Mouse (Mus musculus): Measurements from ENCODE around the gene Rsrc2. TPM values are rescaled to one million over a fixed set of nuclear protein-coding genes. Genes with fewer than 3 reads are reported as not detected.

Gene Rsrc2
- polyA plus RNA-seq, 1 experiment = 245 TPM

DNA sequence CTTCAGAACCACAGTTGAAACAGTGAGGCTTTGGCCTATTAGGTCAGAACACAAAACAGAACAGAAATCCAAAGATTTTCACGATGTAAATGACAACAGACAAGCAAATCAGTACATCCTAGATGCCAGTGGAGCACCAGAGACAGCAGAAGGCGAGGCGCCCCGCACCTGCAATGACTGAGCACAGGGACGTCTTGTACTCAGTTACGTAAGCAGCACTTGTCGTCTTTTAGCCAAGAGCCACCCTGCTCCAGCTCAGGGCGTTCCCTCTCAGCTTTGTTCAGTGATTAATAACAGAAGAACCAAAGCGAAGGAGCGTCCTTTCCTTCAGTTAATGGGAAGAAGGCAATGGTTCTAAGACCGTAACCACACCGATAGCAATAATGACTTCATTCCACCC is 40.6 kb downstream of the Rsrc2 start:
- Histone ChIP-seq H3K4me3 (ENCODE audit: insufficient read depth, low read depth, low read length) (no peak overlapping the region), H3K27ac (ENCODE audit: insufficient read depth, low read depth, low read length) (no peak overlapping the region), H3K4me1 (ENCODE audit: control insufficient read depth, insufficient read depth, low read length) (no peaks in the 10 kb centered on the region)
- TF ChIP-seq POLR2A (IDR thresholded peaks at IDR 0.05; ENCODE audit: insufficient read depth, low read depth, low read length) (no peak), CTCF (IDR thresholded peaks at IDR 0.05; ENCODE audit: insufficient read depth, low read depth, low read length) (no peak)
- 89% methylated on average over 12 of the region's 12 CpGs for WGBS

DNA sequence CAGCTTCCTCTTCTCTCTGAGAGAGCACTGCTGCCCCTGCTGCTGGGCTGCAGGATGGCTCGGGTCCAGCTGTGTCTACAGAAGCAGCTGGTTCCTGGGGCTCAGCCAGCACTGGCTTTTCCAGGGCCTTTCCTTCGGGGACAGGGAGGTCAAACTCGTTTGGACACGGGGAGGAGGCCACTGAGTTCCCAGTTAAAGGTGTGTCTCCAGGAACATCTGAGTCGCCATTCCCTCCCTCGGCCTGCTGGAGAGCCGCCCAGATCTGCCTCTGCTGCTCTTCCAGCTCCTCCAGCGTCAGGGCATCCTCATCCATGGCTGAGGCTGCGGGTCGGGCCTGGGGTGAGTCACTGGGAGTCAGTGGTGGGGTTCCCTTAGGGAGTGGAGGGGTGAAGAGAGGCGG is 48.6 kb downstream of the Rsrc2 start:
- peak; percentile 35; the same call in 1 of the 2 replicates for TF ChIP-seq CTCF (IDR thresholded peaks at IDR 0.05; ENCODE audit: insufficient read depth, low read depth, low read length)
- no peak for TF ChIP-seq POLR2A (IDR thresholded peaks at IDR 0.05; ENCODE audit: insufficient read depth, low read depth, low read length)
- 22% methylated on average over 11 of the region's 11 CpGs for WGBS
- H3K4me1 ChIP-seq (ENCODE audit: control insufficient read depth, insufficient read depth, low read length) = peaks cover 7% of the 10 kb centered on the region
- no peak overlapping the region for H3K4me3 ChIP-seq (ENCODE audit: insufficient read depth, low read depth, low read length)
- H3K27ac ChIP-seq (ENCODE audit: insufficient read depth, low read depth, low read length) = 0 out of 2 replicates have a peak overlapping the region, but pooled peaks have one; percentile 18

DNA sequence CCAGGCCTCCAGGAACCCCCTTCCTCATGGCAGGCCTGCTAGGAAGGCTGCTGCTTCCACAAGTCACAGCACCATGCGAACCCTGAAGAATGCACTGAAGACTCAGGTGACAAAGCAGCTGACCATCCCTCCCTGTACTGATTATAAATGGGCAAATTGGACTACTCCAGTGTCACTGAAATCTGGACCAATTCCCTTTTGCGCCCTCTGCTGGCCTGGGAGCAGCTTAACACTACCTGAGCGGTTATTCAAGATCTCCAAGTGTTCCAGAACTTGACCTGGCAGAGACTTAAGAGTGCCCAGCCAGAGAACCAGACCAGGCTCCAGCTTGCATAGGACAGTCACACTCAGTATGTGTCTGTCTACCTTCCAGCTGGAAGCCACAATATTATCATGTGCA is 50.0 kb downstream of the Rsrc2 start:
- TF ChIP-seq POLR2A (IDR thresholded peaks at IDR 0.05; ENCODE audit: insufficient read depth, low read depth, low read length) (no peak), CTCF (IDR thresholded peaks at IDR 0.05; ENCODE audit: insufficient read depth, low read depth, low read length) (peak; percentile 40; the same call in 1 of the 2 replicates)
- no peak overlapping the region for H3K4me3 ChIP-seq (ENCODE audit: insufficient read depth, low read depth, low read length)
- no peak overlapping the region for H3K27ac ChIP-seq (ENCODE audit: insufficient read depth, low read depth, low read length)
- peaks cover 7% of the 10 kb centered on the region for H3K4me1 ChIP-seq (ENCODE audit: control insufficient read depth, insufficient read depth, low read length)
- 22% methylated on average over 3 of the region's 3 CpGs for WGBS

DNA sequence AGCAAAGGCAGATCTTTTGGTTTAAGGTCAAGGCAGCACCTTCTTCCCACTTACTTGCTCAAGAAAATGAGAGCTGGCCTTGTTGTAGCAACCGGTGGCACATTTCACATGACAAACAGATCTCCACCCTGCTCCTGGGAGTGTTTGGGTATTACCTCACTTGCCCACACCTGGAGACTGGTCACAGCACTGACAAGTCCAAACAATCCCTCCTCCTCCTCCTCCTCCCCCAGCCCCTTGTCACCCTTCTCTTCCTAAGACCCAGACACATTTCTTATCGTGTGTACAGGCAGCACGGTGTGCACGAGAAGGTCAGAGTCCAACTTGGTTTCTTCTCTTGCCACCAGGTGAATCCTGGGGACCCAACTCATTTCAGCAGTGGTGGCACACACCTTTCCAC is 52.3 kb downstream of the Rsrc2 start:
- Histone ChIP-seq H3K27ac (ENCODE audit: insufficient read depth, low read depth, low read length) (no peak overlapping the region), H3K4me1 (ENCODE audit: control insufficient read depth, insufficient read depth, low read length) (peaks cover 7% of the 10 kb centered on the region), H3K4me3 (ENCODE audit: insufficient read depth, low read depth, low read length) (no peak overlapping the region)
- WGBS = 84% methylated on average over 4 of the region's 4 CpGs
- no peak for TF ChIP-seq POLR2A (IDR thresholded peaks at IDR 0.05; ENCODE audit: insufficient read depth, low read depth, low read length)
- TF ChIP-seq CTCF (IDR thresholded peaks at IDR 0.05; ENCODE audit: insufficient read depth, low read depth, low read length) = no peak

DNA sequence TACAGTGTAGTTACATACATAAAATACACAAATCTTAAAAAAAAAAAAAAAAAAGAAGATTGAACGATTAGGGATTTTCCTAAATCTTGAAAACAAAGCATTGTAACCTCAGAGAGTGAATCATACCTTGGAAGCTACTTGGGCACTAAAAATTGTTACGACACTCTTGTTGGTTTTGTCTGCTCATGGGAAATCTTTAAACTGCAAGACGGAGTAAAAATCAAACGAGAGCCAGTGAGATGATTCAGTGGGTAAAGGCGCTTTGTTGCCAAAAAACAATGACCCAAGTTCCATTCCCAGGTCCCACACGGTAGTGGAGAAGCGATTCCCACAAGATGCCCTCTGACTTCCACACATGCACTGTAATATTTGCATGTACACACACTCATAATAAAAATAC is 53.0 kb downstream of the Rsrc2 start:
- WGBS = 84% methylated on average over 7 of the region's 7 CpGs

DNA sequence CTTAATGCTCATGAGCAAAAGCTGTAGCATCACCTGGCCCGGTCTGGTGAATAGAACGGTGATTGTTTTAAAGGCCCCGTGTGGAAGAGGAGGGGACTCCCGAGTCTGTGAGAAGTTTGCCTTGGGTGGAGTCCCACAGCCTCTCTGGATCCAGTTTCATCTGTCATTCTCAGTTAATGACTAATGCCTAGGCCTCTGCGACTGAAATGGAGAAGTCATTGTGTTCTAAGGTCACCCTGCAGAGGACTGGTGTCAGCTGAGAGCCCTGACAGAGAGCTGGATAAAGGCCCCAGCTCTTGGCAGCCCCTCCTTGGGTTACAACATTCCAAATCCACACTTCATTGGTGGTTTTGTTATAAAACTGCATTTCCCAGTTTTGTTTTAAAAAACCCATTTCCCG is 54.7 kb downstream of the Rsrc2 start:
- 44% methylated on average over 6 of the region's 6 CpGs for WGBS
- no peak overlapping the region for H3K4me3 ChIP-seq (ENCODE audit: insufficient read depth, low read depth, low read length)
- no peak overlapping the region for H3K27ac ChIP-seq (ENCODE audit: insufficient read depth, low read depth, low read length)
- H3K4me1 ChIP-seq (ENCODE audit: control insufficient read depth, insufficient read depth, low read length) = no peaks in the 10 kb centered on the region
- TF ChIP-seq POLR2A (IDR thresholded peaks at IDR 0.05; ENCODE audit: insufficient read depth, low read depth, low read length) = no peak
- TF ChIP-seq CTCF (IDR thresholded peaks at IDR 0.05; ENCODE audit: insufficient read depth, low read depth, low read length) = no peak

More for the DNA sequence above, 53.0 kb downstream of the Rsrc2 start:
- no peak for TF ChIP-seq POLR2A (IDR thresholded peaks at IDR 0.05; ENCODE audit: insufficient read depth, low read depth, low read length)
- no peak for TF ChIP-seq CTCF (IDR thresholded peaks at IDR 0.05; ENCODE audit: insufficient read depth, low read depth, low read length)
- Histone ChIP-seq H3K4me1 (ENCODE audit: control insufficient read depth, insufficient read depth, low read length) (peaks cover 7% of the 10 kb centered on the region), H3K4me3 (ENCODE audit: insufficient read depth, low read depth, low read length) (no peak overlapping the region), H3K27ac (ENCODE audit: insufficient read depth, low read depth, low read length) (no peak overlapping the region)

DNA sequence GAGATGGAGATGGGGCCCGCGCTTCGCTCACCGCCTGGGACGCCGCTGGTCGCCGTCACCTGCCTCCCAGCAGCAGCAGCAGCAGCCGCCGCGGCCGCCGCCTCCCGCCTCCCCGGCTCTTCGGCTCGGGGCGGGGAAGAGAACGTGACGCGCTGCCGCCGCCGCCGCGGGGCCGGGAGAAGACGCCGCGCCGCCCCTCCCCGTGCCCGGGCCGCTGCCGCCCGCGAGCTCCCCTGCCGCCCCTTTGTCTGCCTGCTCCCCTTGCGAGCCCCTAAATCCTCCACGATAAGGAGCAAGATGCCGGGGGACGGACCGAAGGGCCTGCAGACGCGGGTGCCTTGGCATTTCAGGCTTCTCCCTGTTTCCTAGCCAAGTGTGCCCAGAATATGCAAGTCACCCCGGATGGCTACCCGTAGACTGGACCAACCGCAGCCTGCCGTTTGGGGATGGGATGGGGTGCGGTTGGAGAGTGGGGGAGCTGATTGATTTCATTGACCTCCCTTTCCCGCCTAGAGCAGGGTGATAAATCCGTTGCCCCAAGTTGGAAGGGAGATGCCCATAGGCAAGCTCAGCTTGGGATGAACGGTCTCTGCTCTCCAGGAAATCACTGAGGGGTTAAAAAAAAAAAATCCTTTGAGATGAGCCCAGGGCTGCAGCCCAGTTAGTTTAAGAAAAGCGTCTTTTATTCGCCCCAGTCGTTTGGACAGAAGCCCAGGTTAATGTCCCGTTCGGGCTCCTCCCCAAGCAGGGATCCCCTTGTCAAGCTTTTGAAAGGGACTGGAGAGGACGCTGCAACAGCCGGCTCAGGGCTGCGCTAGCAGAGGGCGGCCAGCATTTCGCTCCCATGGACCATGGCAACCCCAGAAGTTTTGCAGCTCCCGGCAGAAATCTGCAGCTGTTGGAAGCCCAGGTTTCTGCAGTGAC is 64.7 kb downstream of the Rsrc2 start, which contains the start of gene Clip1:
Clip1 (minus strand) TSS at position 398 of the 924 bp plus-strand sequence.
- TF ChIP-seq CTCF (IDR thresholded peaks at IDR 0.05; ENCODE audit: insufficient read depth, low read depth, low read length) (no peak), POLR2A (IDR thresholded peaks at IDR 0.05; ENCODE audit: insufficient read depth, low read depth, low read length) (peak; percentile 66; the same call in 1 of the 2 replicates)
- H3K27ac ChIP-seq (ENCODE audit: insufficient read depth, low read depth, low read length) = peak within 1 kb of the TSS; percentile 98
- WGBS = 2% methylated on average over 60 of the region's 64 CpGs
- H3K4me3 ChIP-seq (ENCODE audit: insufficient read depth, low read depth, low read length) = peak within 1 kb of the TSS; percentile 99
- H3K4me1 ChIP-seq (ENCODE audit: control insufficient read depth, insufficient read depth, low read length) = peaks cover 10% of the 10 kb centered on the region; the same call in 1 of the 2 replicates

DNA sequence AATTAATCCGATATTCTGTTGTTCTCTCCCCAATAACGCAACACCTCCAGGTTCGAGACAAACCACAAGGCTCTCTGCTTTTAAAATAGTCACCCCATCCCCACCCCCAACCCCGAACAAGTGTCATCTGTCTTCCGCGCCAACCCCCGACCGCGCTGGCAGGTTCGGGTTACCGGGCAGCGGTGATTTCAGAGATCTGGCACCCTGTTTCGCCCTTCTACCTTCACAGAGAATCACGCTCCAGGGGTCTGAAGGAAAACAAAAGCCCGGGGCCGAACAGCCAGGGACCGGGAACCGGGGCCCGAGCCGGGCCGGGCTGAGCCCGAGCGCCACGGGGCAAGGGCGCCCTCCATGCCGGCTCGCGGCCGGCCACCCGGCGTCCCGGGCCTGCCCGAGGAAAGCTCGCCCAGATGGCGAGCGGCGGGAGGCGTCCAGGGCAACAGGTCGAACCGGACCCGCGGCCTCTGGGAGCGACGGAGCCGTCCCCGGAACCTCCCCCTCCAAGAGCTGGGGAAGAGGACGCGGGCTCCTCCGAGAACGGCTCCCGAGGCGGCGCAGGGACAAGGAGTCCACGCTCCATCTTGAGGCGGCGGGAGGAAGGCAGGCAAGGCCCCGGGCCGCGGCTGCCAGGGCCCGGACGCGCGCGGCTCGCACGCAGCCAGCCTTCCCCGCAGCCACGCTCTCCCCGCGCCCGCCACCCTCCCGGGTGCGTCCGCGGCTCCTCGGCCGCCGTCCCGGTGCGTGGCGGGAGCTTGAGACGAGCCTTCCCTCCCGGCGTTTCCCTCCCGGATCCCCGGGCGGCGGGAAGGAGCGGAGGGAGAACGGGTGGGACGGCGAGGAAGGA is 65.6 kb downstream of the Rsrc2 start:
- Histone ChIP-seq H3K27ac (ENCODE audit: insufficient read depth, low read depth, low read length) (peak overlapping the region; percentile 98), H3K4me1 (ENCODE audit: control insufficient read depth, insufficient read depth, low read length) (peaks cover 10% of the 10 kb centered on the region; the same call in 1 of the 2 replicates), H3K4me3 (ENCODE audit: insufficient read depth, low read depth, low read length) (peak overlapping the region; percentile 99)
- WGBS = under 1% methylated on average over 90 of the region's 92 CpGs
- TF ChIP-seq POLR2A (IDR thresholded peaks at IDR 0.05; ENCODE audit: insufficient read depth, low read depth, low read length) (no peak), CTCF (IDR thresholded peaks at IDR 0.05; ENCODE audit: insufficient read depth, low read depth, low read length) (no peak)

Measured in olfactory bulb, adult 2 months (tissue).